Mouse (Mus musculus) heart, embryonic 14.5 days (tissue): ENCODE measurements around the gene Chd1l. TPM values are rescaled to one million over a fixed set of nuclear protein-coding genes. Genes with fewer than 3 reads are reported as not detected.
A peak's percentile ranks its signal among the peaks of the same experiment; 100 is the strongest.

ENCODE experiments used
- ATAC-seq: fragments of 200-750 bp; cut with Nextera tagmentation; 2 replicates; pipeline ENCODE4 v1.8.0; 2017; ENCODE audit warnings: low read depth, moderate TSS enrichment; ENCODE audit not compliant: insufficient number of reproducible peaks, insufficient read depth, low FRiP score
- H3K27ac ChIP-seq, 2 experiments: fragments of 200-500 bp in 1 of 2; fragments of 300-500 bp in 1 of 2; sonication (generic) in 1 of 2; replicated peaks in 1 of 2; 2 replicates each; pipeline ENCODE4 v1.5.1; 2012 to 2014; ENCODE audit warnings: low read depth in 2 of 2, low read length in 2 of 2, control low read depth in 1 of 2, mild to moderate bottlenecking in 1 of 2, mixed read lengths in 1 of 2; ENCODE audit not compliant: control insufficient read depth in 1 of 2, insufficient read depth in 1 of 2
- H3K27me3 ChIP-seq: fragments of 300-500 bp; sonication (generic); 2 replicates; pipeline ENCODE4 v1.6.1; 2014; ENCODE audit warnings: mild to moderate bottlenecking, low read length, control low read depth; ENCODE audit not compliant: control insufficient read depth, insufficient read depth
- H3K36me3 ChIP-seq: fragments of 300-500 bp; sonication (generic); 2 replicates; pipeline ENCODE4 v1.6.1; 2014; ENCODE audit warnings: mild to moderate bottlenecking, control low read depth, low read length, mixed read lengths; ENCODE audit not compliant: control insufficient read depth, insufficient read depth
- H3K4me1 ChIP-seq, 2 experiments: fragments of 200-500 bp in 1 of 2; fragments of 300-500 bp in 1 of 2; sonication (generic) in 1 of 2; 2 replicates each; pipeline ENCODE4 v1.6.1; 2012 to 2014; ENCODE audit warnings: low read length in 2 of 2, control low read depth in 1 of 2, mixed read lengths in 1 of 2; ENCODE audit not compliant: control insufficient read depth in 2 of 2, insufficient read depth in 2 of 2
- H3K4me2 ChIP-seq: fragments of 300-500 bp; sonication (generic); 2 replicates; pipeline ENCODE4 v1.6.1; 2014; ENCODE audit warnings: mild to moderate bottlenecking, low read length
- H3K4me3 ChIP-seq, 2 experiments: fragments of 200-500 bp in 1 of 2; fragments of 300-500 bp in 1 of 2; sonication (generic) in 1 of 2; 2 replicates each; pipeline ENCODE4 v1.5.1; 2012 to 2014; ENCODE audit warnings: low read length in 2 of 2, mild to moderate bottlenecking in 2 of 2, control low read depth in 1 of 2, low read depth in 1 of 2, moderate library complexity in 1 of 2; ENCODE audit not compliant: control insufficient read depth in 1 of 2, insufficient read depth in 1 of 2
- H3K9ac ChIP-seq: fragments of 300-500 bp; sonication (generic); 2 replicates; pipeline ENCODE4 v1.6.1; 2014; ENCODE audit warnings: mild to moderate bottlenecking, low read length
- H3K9me3 ChIP-seq: fragments of 300-500 bp; sonication (generic); 2 replicates; pipeline ENCODE4 v1.6.1; 2016; ENCODE audit warnings: low read length, control low read depth; ENCODE audit not compliant: control insufficient read depth
- WGBS: fragments of 180-500 bp; shearing (Covaris S2); extraction: QIAGEN DNeasy Blood & Tissue Kit; methylation state at CpG from one replicate; pipeline ENCODE4 v1.1.7; 2014; 5-methylcytosine and 5-hydroxymethylcytosine counted together
- polyA plus RNA-seq: library from polyadenylated mRNA; unstranded; fragments of >200 nt; fragmentation: Nextera tagmentation; extraction: Ambion mirVana; gene quantifications from 2 replicates; pipeline ENCODE4 v1.2.1, GENCODE M21; 2014

Gene Chd1l
- polyA plus RNA-seq, result 14.0 and 15.2 TPM in 2 replicates

GRCm38 (mm10) chr3:97609845-97610410 lies at the start of gene Chd1l:
TSS of gene Chd1l (minus strand) at chr3:97610203.
- WGBS, result 0% methylated on average over 50 of the region's 56 CpGs
- ATAC-seq, result peak; percentile 87
- no peaks in the 10 kb centered on the region for H3K36me3 ChIP-seq
- no peaks in the 10 kb centered on the region; the same call in 1 of the 2 replicates for H3K27me3 ChIP-seq
- H3K9ac ChIP-seq, result peak within 1 kb of the TSS; percentile 92
- H3K4me1 ChIP-seq, result peaks cover 0 to 8% of the 10 kb centered on the region in 2 experiments; a peak in 2 of 4 replicates
- peak within 1 kb of the TSS; percentile 87 for H3K4me2 ChIP-seq
- H3K9me3 ChIP-seq, result no peaks in the 10 kb centered on the region
- peak within 1 kb of the TSS; percentile 40 to 94 for H3K27ac ChIP-seq
- peak within 1 kb of the TSS; percentile 53 to 88 for H3K4me3 ChIP-seq

GRCm38 (mm10) chr3:97659746-97660145 lies 49.7 kb upstream of the Chd1l start:
- Histone ChIP-seq H3K4me3 (peak overlapping the region in 1 of 2 experiments; percentile 81; a peak in 2 of 4 replicates), H3K36me3 (peaks cover 25% of the 10 kb centered on the region), H3K27ac (no peak overlapping the region), H3K4me2 (peak overlapping the region; percentile 80), H3K4me1 (peaks cover 11 to 15% of the 10 kb centered on the region in 2 experiments), H3K27me3 (no peaks in the 10 kb centered on the region), H3K9me3 (no peaks in the 10 kb centered on the region), H3K9ac (no peak overlapping the region)
- WGBS, result 76% methylated on average over 7 of the region's 7 CpGs
- no peak for ATAC-seq

- peak overlapping the region; percentile 81 to 84 for H3K4me3 ChIP-seq
- H3K4me1 ChIP-seq, result peaks cover 11 to 15% of the 10 kb centered on the region in 2 experiments
- H3K36me3 ChIP-seq, result peaks cover 13% of the 10 kb centered on the region
- peak; percentile 76 for ATAC-seq
- WGBS, result under 1% methylated on average over 47 of the region's 50 CpGs
- peak overlapping the region; percentile 80 for H3K4me2 ChIP-seq
- peak overlapping the region; percentile 84 for H3K9ac ChIP-seq
- H3K9me3 ChIP-seq, result no peaks in the 10 kb centered on the region
- peak overlapping the region; percentile 18 to 63; a peak in 3 of 4 replicates for H3K27ac ChIP-seq
- no peaks in the 10 kb centered on the region for H3K27me3 ChIP-seq
Measured at GRCm38 (mm10) chr3:97658426-97659193, 48.6 kb upstream of the Chd1l start.

- Histone ChIP-seq H3K9ac (peak within 1 kb of the TSS; percentile 84), H3K4me1 (peaks cover 11 to 15% of the 10 kb centered on the region in 2 experiments), H3K4me2 (peak within 1 kb of the TSS; percentile 80), H3K36me3 (peaks cover 6% of the 10 kb centered on the region), H3K27me3 (no peaks in the 10 kb centered on the region), H3K9me3 (no peaks in the 10 kb centered on the region), H3K27ac (peak within 1 kb of the TSS; percentile 18 to 63; a peak in 3 of 4 replicates), H3K4me3 (peak within 1 kb of the TSS; percentile 81 to 84)
- peak; percentile 94 for ATAC-seq
- 2% methylated on average over 51 of the region's 51 CpGs for WGBS
Measured at GRCm38 (mm10) chr3:97657655-97658411, 47.8 kb upstream of the Chd1l start, which contains the start of gene Prkab2. TSS of gene Prkab2 (plus strand) at chr3:97658193.

GRCm38 (mm10) chr3:97654901-97655300 lies 44.9 kb upstream of the Chd1l start:
- Histone ChIP-seq H3K27ac (no peak overlapping the region), H3K9me3 (no peaks in the 10 kb centered on the region), H3K4me2 (no peak overlapping the region), H3K4me3 (no peak overlapping the region), H3K4me1 (peaks cover 20 to 25% of the 10 kb centered on the region in 2 experiments), H3K27me3 (no peaks in the 10 kb centered on the region), H3K9ac (no peak overlapping the region), H3K36me3 (no peaks in the 10 kb centered on the region)
- ATAC-seq, result no peak
- 84% methylated on average over 8 of the region's 8 CpGs for WGBS

- no peak overlapping the region for H3K4me3 ChIP-seq
- WGBS, result 88% methylated on average over 5 of the region's 5 CpGs
- H3K9ac ChIP-seq, result no peak overlapping the region
- no peak for ATAC-seq
- no peaks in the 10 kb centered on the region for H3K36me3 ChIP-seq
- no peak overlapping the region for H3K27ac ChIP-seq
- no peaks in the 10 kb centered on the region for H3K9me3 ChIP-seq
- H3K4me1 ChIP-seq, result peaks cover 13 to 17% of the 10 kb centered on the region in 2 experiments
- no peaks in the 10 kb centered on the region for H3K27me3 ChIP-seq
- no peak overlapping the region for H3K4me2 ChIP-seq
Measured at GRCm38 (mm10) chr3:97653781-97654180, 43.8 kb upstream of the Chd1l start.

GRCm38 (mm10) chr3:97651604-97652003 lies 41.6 kb upstream of the Chd1l start:
- Histone ChIP-seq H3K4me1 (peaks cover 12 to 17% of the 10 kb centered on the region in 2 experiments), H3K36me3 (no peaks in the 10 kb centered on the region), H3K9me3 (no peaks in the 10 kb centered on the region), H3K27me3 (no peaks in the 10 kb centered on the region), H3K27ac (peak overlapping the region; percentile 84 to 86), H3K4me3 (peak overlapping the region; percentile 12 to 16; a peak in 3 of 4 replicates), H3K9ac (peak overlapping the region; percentile 64), H3K4me2 (peak overlapping the region; percentile 61)
- WGBS, result 24% methylated on average over 10 of the region's 10 CpGs
- ATAC-seq, result peak; percentile 55
